ENCODE assay signal across 20 mouse cellular contexts in genomic region chr7:145019137-145019536, GRCm38 (mm10).
DNase-seq lines count a peak whose midpoint lies in the region; ATAC-seq lines count a peak whose summit lies in the region.
"Had no signal": no experiment of that assay in that cellular context is flagged by ENCODE, and none has a peak within 500 bp of the region (broad histone marks: within the 10 kb centered on the region; RNA-seq: fewer than 3 reads in every experiment).

No protein-coding gene starts in this region.

- no peaks in the 10 kb centered on the region for H3K27me3 ChIP-seq in heart, embryonic 11.5 days (ENCODE audit: control insufficient read depth, insufficient read depth, low read length)
- H3K27me3 ChIP-seq: embryonic facial prominence, embryonic 15.5 days; intestine, embryonic 15.5 days; midbrain, embryonic 13.5 days had no signal

- no peak overlapping the region for H3K9ac ChIP-seq in heart, embryonic 11.5 days (ENCODE audit: low read depth, low read length)
- H3K9ac ChIP-seq: embryonic facial prominence, embryonic 15.5 days; intestine, embryonic 15.5 days; midbrain, embryonic 13.5 days had no signal

- H3K36me3 ChIP-seq in heart, embryonic 11.5 days (ENCODE audit: control insufficient read depth, insufficient read depth, low read length) = no peaks in the 10 kb centered on the region
- H3K36me3 ChIP-seq: embryonic facial prominence, embryonic 15.5 days; forebrain, embryonic 10.5 days; intestine, embryonic 15.5 days; midbrain, embryonic 13.5 days had no signal

- 63% methylated on average over 2 of the region's 2 CpGs for WGBS in heart, embryonic 11.5 days (ENCODE audit: insufficient replicate concordance)

- peak; percentile 27 for DNase-seq in layer of hippocampus, adult 11-12 months (ENCODE audit: low spot score)
- DNase-seq in layer of hippocampus, adult 9-10 months (ENCODE audit: low spot score) = no peak
- DNase-seq in layer of hippocampus, adult 9-11 months = peak; percentile 29
- DNase-seq in right cerebral cortex, postnatal 14 days = peak; percentile 40
- no peak for DNase-seq in thymus, postnatal 25 days
- DNase-seq: cerebellum, adult 2 months; cerebellum, postnatal 36 days; gastrocnemius, postnatal 36 days; kidney, postnatal 4 days; liver; spleen, adult 18-20 months; thymus, postnatal 4 days had no signal

- H3K4me2 ChIP-seq in heart, embryonic 11.5 days = no peak overlapping the region
- H3K4me2 ChIP-seq: embryonic facial prominence, embryonic 15.5 days; intestine, embryonic 15.5 days; midbrain, embryonic 13.5 days had no signal

- H3K4me1 ChIP-seq in heart, embryonic 11.5 days (ENCODE audit: control insufficient read depth, insufficient read depth, low read length) = no peaks in the 10 kb centered on the region
- H3K4me1 ChIP-seq: embryonic facial prominence, embryonic 15.5 days; intestine, embryonic 15.5 days had no signal

- no peak overlapping the region for H3K27ac ChIP-seq in heart, embryonic 11.5 days (ENCODE audit: low read depth, low read length)
- H3K27ac ChIP-seq: embryonic facial prominence, embryonic 15.5 days; forebrain, embryonic 10.5 days; intestine, embryonic 15.5 days; midbrain, embryonic 13.5 days had no signal

- peak; percentile 25; the same call in 1 of the 2 replicates for ATAC-seq in granulocyte monocyte progenitor cell, adult 5-6 weeks (replicated peaks; ENCODE audit: poor library complexity, severe bottlenecking)
- no peak for ATAC-seq in heart, embryonic 11.5 days (replicated peaks; ENCODE audit: insufficient number of reproducible peaks, low FRiP score, low TSS enrichment)
- ATAC-seq: intestine, embryonic 15.5 days; lung, postnatal 0 days; midbrain, embryonic 13.5 days had no signal

- H3K4me3 ChIP-seq in heart, embryonic 11.5 days (ENCODE audit: low read depth, low read length) = no peak overlapping the region
- H3K4me3 ChIP-seq: embryonic facial prominence, embryonic 15.5 days; forebrain, embryonic 10.5 days; intestine, embryonic 15.5 days; midbrain, embryonic 13.5 days; myocyte had no signal

- no peaks in the 10 kb centered on the region for H3K9me3 ChIP-seq in heart, embryonic 11.5 days (replicated peaks; ENCODE audit: control insufficient read depth, low read length)
- H3K9me3 ChIP-seq: embryonic facial prominence, embryonic 15.5 days; forebrain, embryonic 10.5 days; intestine, embryonic 15.5 days; midbrain, embryonic 13.5 days had no signal

Comparison
In these comparisons a context has a peak if more than half of its experiments do, and no peak if none do; other contexts are left out.
1. DNase-seq: peak in layer of hippocampus, adult 11-12 months (single experiment), layer of hippocampus, adult 9-11 months (single experiment) and right cerebral cortex, postnatal 14 days (single experiment); none in layer of hippocampus, adult 9-10 months (single experiment) and thymus, postnatal 25 days (single experiment).